Mouse (Mus musculus) embryonic facial prominence, embryonic 14.5 days (tissue): ENCODE measurements at regions not wholly inside any gene's neighbourhood (a gene's known extent, or its start where the extent isn't known, plus 50 kb on each side); places are given as distances from the start of the nearest gene placed in this dataset.

Experiments
- ATAC-seq: fragments of 200-750 bp; cut with Nextera tagmentation; 2 replicates; pipeline ENCODE4 v1.8.0; 2017; ENCODE audit warnings: low read depth, moderate number of reproducible peaks, moderate TSS enrichment
- DNase-seq: peaks from one replicate; pipeline ENCODE4 v3.0.0-alpha.2; 2015; ENCODE audit warnings: low spot score
- H3K27ac ChIP-seq: fragments of 300-500 bp; sonication (generic); replicated peaks from 2 replicates; pipeline ENCODE4 v1.5.1; 2014; ENCODE audit warnings: low read depth, mild to moderate bottlenecking, low read length, moderate library complexity
- H3K27me3 ChIP-seq: fragments of 300-500 bp; sonication (generic); replicated peaks from 2 replicates; pipeline ENCODE4 v1.6.1; 2014; ENCODE audit warnings: low read length; ENCODE audit not compliant: control insufficient read depth, insufficient read depth
- H3K36me3 ChIP-seq: fragments of 300-500 bp; sonication (generic); 2 replicates; pipeline ENCODE4 v1.6.1; 2014; ENCODE audit warnings: low read length, mixed read lengths; ENCODE audit not compliant: control insufficient read depth, insufficient read depth
- H3K4me1 ChIP-seq: fragments of 300-500 bp; sonication (generic); 2 replicates; pipeline ENCODE4 v1.6.1; 2014; ENCODE audit warnings: antibody characterized with exemption, low read length; ENCODE audit not compliant: control insufficient read depth, insufficient read depth
- H3K4me2 ChIP-seq: fragments of 300-500 bp; sonication (generic); 2 replicates; pipeline ENCODE4 v1.6.1; 2014; ENCODE audit warnings: low read depth, mild to moderate bottlenecking, low read length, moderate library complexity, mixed read lengths
- H3K4me3 ChIP-seq: fragments of 300-500 bp; sonication (generic); 2 replicates; pipeline ENCODE4 v1.5.1; 2014; ENCODE audit warnings: low read depth, mild to moderate bottlenecking, low read length
- H3K9ac ChIP-seq: fragments of 300-500 bp; sonication (generic); 2 replicates; pipeline ENCODE4 v1.6.1; 2014; ENCODE audit warnings: low read depth, mild to moderate bottlenecking, low read length, moderate library complexity, mixed read lengths
- H3K9me3 ChIP-seq: fragments of 300-500 bp; sonication (generic); 2 replicates; pipeline ENCODE4 v1.6.1; 2016; ENCODE audit warnings: low read length; ENCODE audit not compliant: control insufficient read depth
- WGBS: fragments of 180-500 bp; shearing (Covaris S2); extraction: QIAGEN DNeasy Blood & Tissue Kit; methylation state at CpG from one replicate; pipeline ENCODE4 v1.1.7; 2014; 5-methylcytosine and 5-hydroxymethylcytosine counted together

DNA sequence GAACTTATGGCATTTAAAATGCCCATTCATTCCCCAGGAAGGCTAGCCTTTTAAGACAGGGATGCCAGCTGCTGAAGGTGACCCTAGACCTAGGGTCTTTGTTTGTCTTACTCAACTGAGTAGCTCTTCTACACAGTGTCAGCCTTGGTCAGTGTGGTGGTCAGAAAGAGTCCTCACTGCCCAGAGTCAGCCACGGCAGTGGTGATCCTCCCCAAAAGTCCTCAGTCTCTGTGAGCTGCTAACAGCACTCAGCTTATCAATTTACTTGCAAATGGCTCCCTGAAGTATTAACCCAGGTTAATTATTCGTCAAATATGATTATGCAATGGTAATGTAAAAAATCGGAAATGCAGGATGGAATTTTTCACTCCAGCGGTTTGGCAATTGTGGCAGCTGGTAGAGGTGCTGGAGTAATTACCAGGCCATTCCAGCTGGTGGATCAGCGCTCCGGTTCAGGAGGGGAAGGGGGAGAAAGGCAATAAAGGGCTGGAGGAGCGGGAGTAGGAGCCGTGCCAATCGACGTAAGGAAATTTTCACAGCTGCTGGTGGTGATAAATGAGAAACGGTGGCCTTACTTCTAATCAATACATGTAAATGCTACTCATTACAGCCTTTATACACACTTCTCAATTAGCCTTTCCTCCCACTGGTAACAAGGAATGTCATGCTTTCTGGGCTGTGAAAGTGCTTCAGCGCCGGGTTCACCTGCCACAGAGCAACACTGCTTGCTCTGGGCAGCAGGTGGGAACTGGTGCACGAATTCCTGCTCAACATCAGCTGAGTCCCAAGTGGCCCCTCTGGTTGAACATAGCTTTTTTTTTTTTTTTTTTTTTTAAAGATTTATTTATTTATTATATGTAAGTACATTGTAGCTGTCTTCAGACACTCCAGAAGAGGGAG lies 60.1 kb upstream of the Pou6f2 start:
- DNase-seq (no peak), ATAC-seq (no peak)
- no peak overlapping the region for H3K4me2 ChIP-seq
- no peak overlapping the region for H3K4me3 ChIP-seq
- no peaks in the 10 kb centered on the region for H3K9me3 ChIP-seq
- no peaks in the 10 kb centered on the region for H3K27me3 ChIP-seq
- no peak overlapping the region for H3K9ac ChIP-seq
- H3K36me3 ChIP-seq = no peaks in the 10 kb centered on the region
- no peaks in the 10 kb centered on the region for H3K4me1 ChIP-seq
- H3K27ac ChIP-seq = no peak overlapping the region
- 51% methylated on average over 14 of the region's 14 CpGs for WGBS
